Mouse (Mus musculus) embryo, embryonic 11 days (tissue): Measurements from ENCODE around the gene Mybl2.

Experiments used
- DNase-seq: peaks from one replicate; pipeline ENCODE4 v3.0.0-alpha.2; 2015

Gene Mybl2

DNA sequence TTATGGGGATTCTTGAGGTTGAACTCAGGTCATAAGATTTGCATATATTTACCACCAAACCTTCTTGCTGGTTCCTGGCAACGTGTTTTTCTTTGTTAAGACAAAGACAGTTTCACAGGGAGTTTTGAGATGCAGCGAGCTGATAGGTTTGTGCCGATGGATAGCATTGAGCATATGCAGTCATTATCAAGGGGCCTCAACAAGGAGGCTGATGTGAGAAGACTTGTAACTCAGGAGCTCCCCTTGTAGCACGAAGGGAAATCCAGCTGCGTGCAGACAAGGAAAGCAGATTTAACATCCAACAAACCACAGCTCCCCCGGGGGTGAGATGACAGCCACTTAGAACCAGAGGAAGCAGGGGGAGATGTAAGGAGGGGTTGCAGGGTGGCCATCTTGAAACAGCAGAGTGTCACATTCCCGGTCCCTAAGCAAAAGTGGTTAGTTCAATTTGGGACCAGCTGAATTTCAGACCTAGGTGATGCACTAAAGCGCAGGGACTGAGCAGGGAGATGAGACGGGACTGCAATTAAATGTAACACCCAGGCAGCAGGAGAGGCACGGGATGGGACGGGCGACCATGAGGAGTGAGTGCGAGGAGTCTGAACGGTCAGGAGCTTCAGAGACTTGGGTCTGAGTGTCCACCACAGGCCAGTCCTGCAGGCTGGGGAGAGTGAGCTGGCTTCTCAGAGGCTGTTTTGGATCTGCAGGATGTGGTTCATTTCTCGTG lies 66.3 kb downstream of the Mybl2 start:
- DNase-seq: no peak

DNA sequence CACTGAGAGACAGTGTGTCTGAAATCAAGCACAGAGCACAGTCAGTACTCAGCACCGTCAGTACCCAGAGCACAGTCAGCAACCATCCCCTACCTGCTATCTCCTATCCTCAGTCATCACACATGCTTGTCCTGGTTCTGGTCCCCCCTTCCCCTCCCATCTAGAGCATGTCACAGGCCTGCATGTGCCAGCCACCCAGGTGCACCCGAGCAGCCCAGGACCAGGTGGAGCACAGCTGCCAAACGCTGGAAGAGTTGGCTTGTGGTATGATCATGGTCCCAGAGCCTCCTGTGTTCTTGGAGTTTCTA lies 66.8 kb downstream of the Mybl2 start:
- no peak for DNase-seq

- DNase-seq: peak; percentile 73
Measured at GRCm38 (mm10) chr2:163122319-163122718, 67.8 kb downstream of the Mybl2 start.

DNA sequence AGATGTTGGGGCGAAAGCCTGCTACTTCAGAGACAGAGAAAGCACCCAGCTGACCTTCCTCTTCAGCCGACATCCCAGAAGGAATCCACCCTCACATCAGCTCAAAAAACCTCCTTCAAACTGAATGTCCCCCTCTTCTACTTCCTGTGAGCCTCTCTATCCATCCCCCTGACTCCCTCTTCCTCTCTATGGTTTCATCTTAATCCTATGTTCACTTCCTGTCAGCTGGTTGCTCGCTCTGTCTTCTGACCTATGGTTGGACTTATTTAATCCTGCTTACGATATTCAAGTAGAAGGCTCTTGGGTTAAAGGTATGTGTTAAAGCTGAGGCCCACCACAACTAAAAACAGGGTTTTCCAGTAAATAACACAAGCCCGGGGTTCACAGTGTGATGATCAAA lies 69.0 kb downstream of the Mybl2 start:
- DNase-seq: no peak

- DNase-seq: no peak
Measured at GRCm38 (mm10) chr2:163130837-163131236, 76.3 kb downstream of the Mybl2 start.

DNA sequence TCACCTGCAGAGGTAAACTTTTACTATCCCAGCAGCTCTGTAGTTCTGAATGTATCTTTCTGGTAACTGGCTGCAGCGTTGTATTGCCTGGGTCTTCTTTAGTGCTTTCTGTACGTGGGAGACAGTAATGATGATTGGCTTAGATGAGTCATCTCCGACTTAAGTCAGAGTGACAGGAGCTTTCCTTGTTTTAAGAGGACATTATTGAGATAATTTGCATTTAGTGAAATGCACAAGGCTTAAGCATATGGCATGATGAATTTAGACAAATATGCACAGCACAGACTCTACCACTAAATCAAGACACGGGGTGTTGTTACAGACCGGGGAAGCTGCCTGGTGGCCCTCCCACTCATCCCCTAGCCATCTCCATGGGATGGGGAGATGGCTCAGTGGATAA lies 77.8 kb downstream of the Mybl2 start:
- no peak for DNase-seq
